Mouse (Mus musculus) ES-E14 (cell line): ENCODE data around the gene Srgap2.

Experiments
- HCFC1 ChIP-seq: IDR thresholded peaks from 2 replicates; pipeline ENCODE4 v1.6.1; 2012; ENCODE audit warnings: low read length, inconsistent platforms, borderline replicate concordance; ENCODE audit not compliant: insufficient read depth
- ZC3H11A ChIP-seq: IDR thresholded peaks from 2 replicates; pipeline ENCODE4 v1.6.1; 2012; ENCODE audit warnings: low read depth, mild to moderate bottlenecking, inconsistent platforms, low read length, borderline replicate concordance

GRCm38 (mm10) chr1:131420660-131421059, 106.5 kb downstream of the Srgap2 start:
- TF ChIP-seq ZC3H11A = no peak
- TF ChIP-seq HCFC1 = no peak
